Mouse (Mus musculus) lung, postnatal 14 days (tissue): Measurements from ENCODE around the gene Slc4a3.
A peak's percentile ranks its signal among the peaks of the same experiment; 100 is the strongest.

Experiments used
- DNase-seq: peaks from one replicate; pipeline ENCODE4 v3.0.0; 2021

The Slc4a3 gene

GRCm38 (mm10) chr1:75545965-75546956 is at the start of gene Slc4a3:
Gene Slc4a3 (plus strand): TSS chr1:75546266.
- peak; percentile 68 for DNase-seq

- DNase-seq, result no peak
Measured at GRCm38 (mm10) chr1:75498897-75499296, 47.2 kb upstream of the Slc4a3 start.

GRCm38 (mm10) chr1:75499441-75499840 is 46.6 kb upstream of the Slc4a3 start:
- no peak for DNase-seq

GRCm38 (mm10) chr1:75501905-75502304 is 44.2 kb upstream of the Slc4a3 start:
- no peak for DNase-seq

- DNase-seq, result no peak
Measured at GRCm38 (mm10) chr1:75502945-75503650, 43.0 kb upstream of the Slc4a3 start.

GRCm38 (mm10) chr1:75503651-75503980 is 42.5 kb upstream of the Slc4a3 start:
- DNase-seq, result no peak

GRCm38 (mm10) chr1:75504256-75505045 is 41.6 kb upstream of the Slc4a3 start:
- DNase-seq, result no peak

GRCm38 (mm10) chr1:75505159-75505955 is 40.7 kb upstream of the Slc4a3 start:
- DNase-seq, result peak; percentile 68

GRCm38 (mm10) chr1:75505956-75506831 is 39.9 kb upstream of the Slc4a3 start, which contains the start of gene Obsl1:
Gene Obsl1 (minus strand): TSS chr1:75506452.
- peak; percentile 73 for DNase-seq

GRCm38 (mm10) chr1:75507006-75507405 is 39.1 kb upstream of the Slc4a3 start, which contains the start of gene Inha:
Gene Inha (plus strand): TSS chr1:75507077.
- DNase-seq, result no peak

- no peak for DNase-seq
Measured at GRCm38 (mm10) chr1:75509586-75509985, 36.5 kb upstream of the Slc4a3 start.

GRCm38 (mm10) chr1:75510154-75510553 is 35.9 kb upstream of the Slc4a3 start:
- DNase-seq, result no peak

- no peak for DNase-seq
Measured at GRCm38 (mm10) chr1:75511437-75512210, 34.4 kb upstream of the Slc4a3 start.

- no peak for DNase-seq
Measured at GRCm38 (mm10) chr1:75512550-75512949, 33.5 kb upstream of the Slc4a3 start.

- DNase-seq, result no peak
Measured at GRCm38 (mm10) chr1:75516703-75517380, 29.2 kb upstream of the Slc4a3 start.

- DNase-seq, result no peak
Measured at GRCm38 (mm10) chr1:75517984-75518383, 28.1 kb upstream of the Slc4a3 start.

- no peak for DNase-seq
Measured at GRCm38 (mm10) chr1:75518427-75518826, 27.6 kb upstream of the Slc4a3 start.

- no peak for DNase-seq
Measured at GRCm38 (mm10) chr1:75519576-75519975, 26.5 kb upstream of the Slc4a3 start.

- DNase-seq, result peak; percentile 92
Measured at GRCm38 (mm10) chr1:75521321-75522031, 24.6 kb upstream of the Slc4a3 start, which contains the start of gene Stk11ip. Gene Stk11ip (plus strand): TSS chr1:75521529.
